Mouse (Mus musculus): Measurements from ENCODE around the gene Pnpla8. TPM values are rescaled to one million over a fixed set of nuclear protein-coding genes. Genes with fewer than 3 reads are reported as not detected.
A peak's percentile ranks its signal among the peaks of the same experiment; 100 is the strongest.

The Pnpla8 gene
- total and polyA plus RNA-seq, 3 experiments = 8.0 to 15.9 TPM; not detected in 1

DNA sequence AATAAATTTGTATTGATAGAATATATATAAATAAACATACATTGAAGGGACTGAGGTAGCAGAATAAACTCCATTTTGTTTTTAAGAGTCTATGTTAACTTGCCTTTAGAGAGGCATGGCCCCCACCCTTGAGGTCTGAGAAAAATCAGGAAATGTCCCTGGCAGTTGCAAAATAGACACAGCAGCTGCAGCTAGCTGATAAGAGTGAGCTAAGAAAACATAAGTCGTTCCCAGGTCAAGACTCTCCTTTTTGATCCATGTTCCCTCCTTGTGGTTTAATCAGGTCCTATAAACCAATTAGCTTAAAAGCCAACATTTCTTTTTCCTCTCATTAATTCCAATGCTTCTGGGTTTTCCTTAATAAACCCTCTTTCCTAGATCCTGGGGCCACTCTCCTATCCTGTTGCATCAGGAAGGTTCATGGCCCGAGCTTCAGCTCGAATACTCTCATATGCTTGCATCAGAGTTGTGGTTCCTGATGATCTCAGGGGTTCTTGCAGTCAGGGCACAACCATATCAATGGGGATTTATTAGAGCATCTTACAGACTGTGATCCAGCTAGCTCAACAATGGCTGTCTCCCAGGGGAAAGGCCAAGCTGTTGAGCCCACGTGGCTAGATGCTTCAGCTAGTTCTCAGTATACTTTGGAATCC is 23.2 kb upstream of the Pnpla8 start:
- H3K4me3 ChIP-seq (ENCODE audit: control insufficient read depth in 1 of 2, insufficient read depth in 1 of 2, low read depth in 2 of 2, low read length in 2 of 2) = no peak overlapping the region
- no peak overlapping the region for H3K9ac ChIP-seq (ENCODE audit: control insufficient read depth, low read depth, low read length, poor library complexity, severe bottlenecking)
- H3K79me2 ChIP-seq (ENCODE audit: control insufficient read depth, insufficient read depth, low read length, poor library complexity) = no peaks in the 10 kb centered on the region
- TF ChIP-seq NELFE (IDR thresholded peaks at IDR 0.05; ENCODE audit: low read depth, low read length) (no peak), EP300 (IDR thresholded peaks at IDR 0.05; ENCODE audit: low read depth in 1 of 2, low read length in 2 of 2) (peak; percentile 90 to 92), ELF1 (IDR thresholded peaks at IDR 0.05; ENCODE audit: low read depth, low read length) (peak; percentile 39; the same call in 1 of the 2 replicates), MYB (IDR thresholded peaks at IDR 0.05; ENCODE audit: low read depth, low read length) (peak; percentile 54; the same call in 1 of the 2 replicates), TAL1 (IDR thresholded peaks at IDR 0.05; ENCODE audit: low read length) (peak; percentile 96), USF2 (IDR thresholded peaks at IDR 0.05; ENCODE audit: borderline replicate concordance in 1 of 2, insufficient read depth in 1 of 2, low read depth in 1 of 2, low read length in 2 of 2) (no peak), BHLHE40 (IDR thresholded peaks at IDR 0.05; ENCODE audit: borderline replicate concordance, low read depth, low read length) (no peak), USF1 (IDR thresholded peaks at IDR 0.05; ENCODE audit: low read depth, low read length) (no peak), CHD2 (IDR thresholded peaks at IDR 0.05; ENCODE audit: low read length) (no peak), GATA1 (IDR thresholded peaks at IDR 0.05; ENCODE audit: low read depth, low read length) (peak; percentile 92), MAZ (IDR thresholded peaks at IDR 0.05; ENCODE audit: low read depth, low read length) (peak; percentile 96), JUND (IDR thresholded peaks at IDR 0.05; ENCODE audit: low read depth, low read length) (no peak), ETS1 (IDR thresholded peaks at IDR 0.05; ENCODE audit: low read depth, low read length) (peak; percentile 83), MEF2A (IDR thresholded peaks at IDR 0.05; ENCODE audit: extremely low read depth, insufficient replicate concordance, low read depth, low read length, poor library complexity, severe bottlenecking) (no peak), SMC3 (IDR thresholded peaks at IDR 0.05; ENCODE audit: low read depth, low read length) (no peak), ZNF384 (IDR thresholded peaks at IDR 0.05; ENCODE audit: low read depth, low read length) (no peak), CHD1 (IDR thresholded peaks at IDR 0.05; ENCODE audit: low read depth, low read length) (no peak), RCOR1 (IDR thresholded peaks at IDR 0.05; ENCODE audit: low read depth, low read length) (peak; percentile 87), TCF12 (IDR thresholded peaks at IDR 0.05; ENCODE audit: low read depth, low read length) (peak; percentile 95), TBP (IDR thresholded peaks at IDR 0.05; ENCODE audit: low read depth, low read length) (no peak), CTCF (IDR thresholded peaks at IDR 0.05 in 2 of 3, conservative IDR thresholded peaks at IDR 0.05 in 1 of 3; ENCODE audit: control insufficient read depth in 1 of 3, insufficient read depth in 1 of 3, low read depth in 2 of 3, low read length in 3 of 3, poor library complexity in 1 of 3, severe bottlenecking in 1 of 3) (no peak), RAD21 (IDR thresholded peaks at IDR 0.05; ENCODE audit: low read depth, low read length) (no peak), KAT2A (conservative IDR thresholded peaks at IDR 0.05; ENCODE audit: low read depth, low read length) (no peak)
- H3K9me3 ChIP-seq (replicated peaks; ENCODE audit: insufficient read depth, low read length) = no peaks in the 10 kb centered on the region
- H3K27ac ChIP-seq (ENCODE audit: control insufficient read depth, low read depth, low read length) = no peak overlapping the region
- DNase-seq (ENCODE audit: low read depth, low spot score) = peak; percentile 83
- H3K27me3 ChIP-seq (ENCODE audit: control insufficient read depth in 1 of 2, insufficient read depth in 2 of 2, low read length in 2 of 2) = no peaks in the 10 kb centered on the region
- H3K4me1 ChIP-seq (ENCODE audit: control insufficient read depth in 1 of 2, insufficient read depth in 2 of 2, low read length in 2 of 2) = peaks cover 0 to 8% of the 10 kb centered on the region in 2 experiments; a peak in 3 of 4 replicates
- H3K36me3 ChIP-seq (ENCODE audit: control insufficient read depth in 1 of 2, insufficient read depth in 2 of 2, low read length in 2 of 2) = peaks cover 0 to 10% of the 10 kb centered on the region in 2 experiments; a peak in 2 of 4 replicates
